Comparison of ENCODE assay signal across 22 mouse cellular contexts in the genomic region with DNA sequence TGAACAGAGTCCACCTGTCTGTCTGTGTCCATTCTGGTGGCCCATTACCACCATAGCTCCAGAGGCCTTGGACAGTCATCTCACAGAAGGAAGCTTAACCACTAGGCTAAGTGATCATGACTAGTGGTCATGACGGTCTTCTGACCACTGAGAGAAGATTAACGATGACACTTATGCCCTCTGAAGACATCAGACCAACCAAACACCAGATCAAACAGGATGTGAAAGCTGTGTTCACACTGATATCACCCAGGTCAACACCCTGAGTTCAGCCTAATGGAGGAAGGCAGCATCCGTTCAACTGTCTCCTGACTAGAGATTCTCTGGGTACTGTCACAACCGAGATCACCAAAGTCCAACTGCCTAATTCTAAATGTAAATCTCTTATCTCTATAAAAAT. TPM values are rescaled to one million over a fixed set of nuclear protein-coding genes. Genes with fewer than 3 reads are reported as not detected.
DNase-seq lines count a peak whose midpoint lies in the region; ATAC-seq and TF ChIP-seq lines count a peak whose summit lies in the region.
"Had no signal": no experiment of that assay in that cellular context is flagged by ENCODE, and none has a peak within 500 bp of the region (broad histone marks: within the 10 kb centered on the region; RNA-seq: fewer than 3 reads in every experiment).

No protein-coding gene starts in this region.

- no peaks in the 10 kb centered on the region for H3K27me3 ChIP-seq in testis, adult 2 months (ENCODE audit: control insufficient read depth, insufficient read depth, low read length)
- H3K27me3 ChIP-seq in liver, embryonic 14.5 days (ENCODE audit: control insufficient read depth, insufficient read depth, low read length) = no peaks in the 10 kb centered on the region
- H3K27me3 ChIP-seq in kidney, embryonic 16.5 days (ENCODE audit: insufficient read depth, low read length) = no peaks in the 10 kb centered on the region
- H3K27me3 ChIP-seq: hindbrain, embryonic 13.5 days; midbrain, embryonic 15.5 days had no signal

- H3K4me1 ChIP-seq in testis, adult 2 months (ENCODE audit: control insufficient read depth, insufficient read depth, low read length) = no peaks in the 10 kb centered on the region
- H3K4me1 ChIP-seq in liver, embryonic 14.5 days (replicated peaks; ENCODE audit: control insufficient read depth in 2 of 2, insufficient read depth in 2 of 2, low read length in 1 of 2) = peaks cover 4 to 11% of the 10 kb centered on the region in 2 experiments; a peak in 3 of 4 replicates
- H3K4me1 ChIP-seq in kidney, embryonic 16.5 days (ENCODE audit: insufficient read depth, low read length) = no peaks in the 10 kb centered on the region
- H3K4me1 ChIP-seq: forebrain, embryonic 10.5 days; midbrain, embryonic 15.5 days had no signal

- no peaks in the 10 kb centered on the region for H3K36me3 ChIP-seq in testis, adult 2 months (ENCODE audit: control insufficient read depth, insufficient read depth, low read length)
- peaks cover 2% of the 10 kb centered on the region; the same call in 1 of the 2 replicates for H3K36me3 ChIP-seq in liver, embryonic 14.5 days (replicated peaks; ENCODE audit: control insufficient read depth, insufficient read depth, low read depth)
- H3K36me3 ChIP-seq in kidney, embryonic 16.5 days (ENCODE audit: insufficient read depth, low read length) = no peaks in the 10 kb centered on the region
- H3K36me3 ChIP-seq: hindbrain, embryonic 13.5 days; midbrain, embryonic 15.5 days had no signal

- H3K9me3 ChIP-seq in liver, embryonic 14.5 days (ENCODE audit: control insufficient read depth, low read length) = no peaks in the 10 kb centered on the region
- H3K9me3 ChIP-seq in kidney, embryonic 16.5 days (ENCODE audit: low read length) = no peaks in the 10 kb centered on the region
- H3K9me3 ChIP-seq: forebrain, embryonic 10.5 days; hindbrain, embryonic 13.5 days; midbrain, embryonic 15.5 days had no signal

- peak; percentile 56 for TF ChIP-seq EP300 in liver, embryonic 14.5 days (IDR thresholded peaks at IDR 0.05; ENCODE audit: low read depth)

- ATAC-seq in liver, embryonic 14.5 days (ENCODE audit: insufficient read depth) = peak; percentile 73; the same call in 1 of the 2 replicates
- peak; percentile 93 for ATAC-seq in megakaryocyte progenitor cell, adult 5-6 weeks (replicated peaks; ENCODE audit: poor library complexity)
- ATAC-seq in kidney, embryonic 16.5 days (ENCODE audit: low FRiP score, low TSS enrichment) = no peak
- ATAC-seq: forebrain, embryonic 16.5 days; midbrain, embryonic 15.5 days had no signal

- no peak for TF ChIP-seq CTCF in testis, adult 2 months (IDR thresholded peaks at IDR 0.05; ENCODE audit: control insufficient read depth, insufficient read depth, insufficient replicate concordance, low read depth, low read length)
- TF ChIP-seq CTCF in liver, embryonic 14.5 days (IDR thresholded peaks at IDR 0.05; ENCODE audit: low read depth) = no peak
- TF ChIP-seq CTCF in layer of hippocampus, adult 2 months (conservative IDR thresholded peaks at IDR 0.05) = no peak

- no peak for DNase-seq in testis, postnatal 10 days (ENCODE audit: low spot score)
- DNase-seq in liver, embryonic 14.5 days (ENCODE audit: low read depth in 3 of 3, low spot score in 3 of 3) = peak in 1 of 3 experiments; percentile 28
- DNase-seq in thymus, postnatal 10 days (ENCODE audit: low spot score in 2 of 2) = no peak
- no peak for DNase-seq in layer of hippocampus, adult 2 months (ENCODE audit: low spot score in 2 of 2)
- DNase-seq: adrenal gland, postnatal 14 days; cerebellum, adult 8-10 months; gastrocnemius, postnatal 25 days; kidney, adult 2 months; kidney, postnatal 10 days; lung, adult 18-20 months; lung, postnatal 10 days; right cerebral cortex, postnatal 4 days; thymus, adult 18-20 months; thymus, postnatal 4 days had no signal

- TF ChIP-seq POLR2A in testis, adult 2 months (IDR thresholded peaks at IDR 0.05; ENCODE audit: control insufficient read depth, low read depth, low read length) = no peak

- H3K27ac ChIP-seq in testis, adult 2 months (ENCODE audit: control insufficient read depth, insufficient read depth, low read depth, low read length) = peak overlapping the region; percentile 64
- no peak overlapping the region for H3K27ac ChIP-seq in liver, embryonic 14.5 days
- H3K27ac ChIP-seq in kidney, embryonic 16.5 days (ENCODE audit: low read length) = no peak overlapping the region
- H3K27ac ChIP-seq in layer of hippocampus, adult 2 months = no peak overlapping the region
- H3K27ac ChIP-seq: forebrain, embryonic 10.5 days; hindbrain, embryonic 13.5 days; midbrain, embryonic 15.5 days had no signal

- no peak overlapping the region for H3K4me2 ChIP-seq in liver, embryonic 14.5 days (ENCODE audit: low read depth)
- H3K4me2 ChIP-seq in kidney, embryonic 16.5 days (replicated peaks; ENCODE audit: low read depth, low read length) = no peak overlapping the region
- H3K4me2 ChIP-seq: hindbrain, embryonic 13.5 days; midbrain, embryonic 15.5 days had no signal

- no peak overlapping the region for H3K9ac ChIP-seq in liver, embryonic 14.5 days (replicated peaks)
- no peak overlapping the region for H3K9ac ChIP-seq in kidney, embryonic 16.5 days (replicated peaks; ENCODE audit: low read length)
- H3K9ac ChIP-seq: hindbrain, embryonic 13.5 days; midbrain, embryonic 15.5 days had no signal

- 10% methylated on average over 4 of the region's 4 CpGs for WGBS in liver, embryonic 14.5 days (ENCODE audit: insufficient replicate concordance)
- 57% methylated on average over 4 of the region's 4 CpGs for WGBS in kidney, embryonic 16.5 days

- peak overlapping the region; percentile 37; the same call in 1 of the 2 replicates for H3K4me3 ChIP-seq in testis, adult 2 months (ENCODE audit: control insufficient read depth, low read depth, low read length)
- no peak overlapping the region for H3K4me3 ChIP-seq in liver, embryonic 14.5 days (ENCODE audit: insufficient read depth in 1 of 2, low read depth in 2 of 2, low read length in 2 of 2)
- H3K4me3 ChIP-seq in kidney, embryonic 16.5 days (ENCODE audit: low read length) = no peak overlapping the region
- no peak overlapping the region for H3K4me3 ChIP-seq in layer of hippocampus, adult 2 months
- H3K4me3 ChIP-seq: forebrain, embryonic 10.5 days; hindbrain, embryonic 13.5 days; midbrain, embryonic 15.5 days; myocyte had no signal

RNA-seq across cellular contexts. Expression of gene Pik3cb, which starts 17.7 kb away (rescaled TPM):
- polyA plus RNA-seq in testis, adult 2 months (2012; rRNA removed) = 2.7 and 3.0 TPM in 2 replicates
- 3.0 and 4.3 TPM in 2 replicates for polyA plus RNA-seq in liver, embryonic 14.5 days (2012; rRNA removed)
- 1.8 and 2.3 TPM in 2 replicates for polyA plus RNA-seq in liver, embryonic 14.5 days (2014; fragmentation: Nextera tagmentation; extraction: Ambion mirVana)
- 12.3 and 13.5 TPM in 2 replicates for total RNA-seq in megakaryocyte progenitor cell, adult 5-6 weeks (2015)
- 4.6 and 5.3 TPM in 2 replicates for total RNA-seq in megakaryocyte progenitor cell, adult 5-6 weeks (2017)
- 0.81 and 0.90 TPM in 2 replicates for polyA plus RNA-seq in kidney, embryonic 16.5 days (2015; fragmentation: Nextera tagmentation; extraction: Ambion mirVana)
- total RNA-seq in layer of hippocampus, adult 2 months (2021) = 10 to 100 TPM; 28.2 to 28.3 TPM
